Mouse (Mus musculus): ENCODE data around the gene Acss1.

DNA sequence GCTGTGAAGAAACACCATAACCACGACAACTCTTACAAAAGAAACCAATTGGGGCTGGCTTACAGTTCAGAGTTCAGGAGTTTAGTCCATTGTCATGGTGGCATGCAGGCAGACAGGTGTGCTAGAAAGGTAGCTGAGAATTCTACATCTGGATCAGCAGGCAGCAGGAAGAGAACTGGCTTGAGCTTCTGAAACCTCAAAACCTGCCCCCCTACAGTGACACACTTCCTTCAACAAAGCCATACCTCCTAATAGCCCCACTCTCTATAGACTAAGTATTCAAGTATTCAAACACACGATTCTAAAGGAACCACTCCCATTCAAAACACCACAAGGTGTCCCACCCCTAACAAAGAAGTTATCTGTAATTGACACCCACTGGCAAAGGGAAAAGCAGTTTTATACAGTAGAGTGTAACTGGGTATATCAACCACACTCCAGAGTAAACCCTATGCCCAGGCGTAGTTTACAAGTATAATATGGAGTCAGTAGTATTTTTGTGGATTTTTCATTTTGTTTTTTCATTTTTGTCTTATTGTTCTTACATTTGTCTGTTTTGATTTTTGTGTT lies 32.3 kb downstream of the Acss1 start:
- TF ChIP-seq POLR2A (IDR thresholded peaks at IDR 0.05; ENCODE audit: low read depth, low read length) (no peak), CTCF (IDR thresholded peaks at IDR 0.05; ENCODE audit: borderline replicate concordance, insufficient read depth, low read length) (no peak)

Measured in embryonic fibroblast, embryonic 13.5 days (primary cell).